Mouse (Mus musculus) testis, adult 2 months (tissue): Measurements from ENCODE around the gene Tmem38a.

ENCODE experiments used
- CTCF ChIP-seq: fragments of 200-500 bp; IDR thresholded peaks from 2 replicates; pipeline ENCODE4 v1.5.1; 2012; ENCODE audit warnings: low read depth, mild to moderate bottlenecking, inconsistent platforms, low read length, moderate library complexity; ENCODE audit not compliant: control insufficient read depth, insufficient read depth, insufficient replicate concordance
- POLR2A ChIP-seq: fragments of 200-500 bp; IDR thresholded peaks from 2 replicates; pipeline ENCODE4 v1.6.1; 2012; ENCODE audit warnings: low read depth, mild to moderate bottlenecking, inconsistent platforms, low read length, moderate library complexity; ENCODE audit not compliant: control insufficient read depth

DNA sequence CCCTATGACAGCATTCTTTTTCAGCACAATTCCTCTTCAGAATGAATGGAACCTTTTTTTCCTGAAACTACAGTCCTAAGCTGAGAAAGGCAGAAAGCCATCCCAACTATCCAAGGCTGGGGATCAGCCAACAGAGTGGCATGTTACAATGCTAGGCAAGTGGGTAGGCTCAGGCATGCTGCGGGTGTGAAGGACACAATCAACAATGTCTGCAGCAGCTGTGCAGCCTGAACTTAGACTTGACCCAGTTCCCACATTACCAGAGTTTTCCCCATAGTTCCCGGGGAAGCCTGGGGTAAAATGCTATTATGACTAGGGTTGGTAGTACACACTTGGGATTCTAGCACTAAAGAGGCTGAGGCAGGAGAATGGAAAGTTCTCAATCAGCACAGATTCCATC, 5.9 kb upstream of the Tmem38a start:
- TF ChIP-seq CTCF (no peak), POLR2A (no peak)
